ENCODE assay signal across 8 mouse cellular contexts in genomic region chr3:101836045-101836444, GRCm38 (mm10). TPM values are rescaled to one million over a fixed set of nuclear protein-coding genes. Genes with fewer than 3 reads are reported as not detected.
A peak's percentile ranks its signal among the peaks of the same experiment; 100 is the strongest.
DNase-seq lines count a peak whose midpoint lies in the region; ATAC-seq and TF ChIP-seq lines count a peak whose summit lies in the region.

No protein-coding gene starts in this region.

- H3K9me3 ChIP-seq in MEL (replicated peaks; ENCODE audit: insufficient read depth, low read length): no peaks in the 10 kb centered on the region
- H3K9me3 ChIP-seq in hindbrain, embryonic 15.5 days: no peaks in the 10 kb centered on the region

- no peak for TF ChIP-seq POLR2A in MEL (IDR thresholded peaks at IDR 0.05; ENCODE audit: control insufficient read depth in 1 of 2, insufficient read depth in 1 of 2, low read depth in 1 of 2, low read length in 2 of 2, poor library complexity in 1 of 2)

- peak overlapping the region; percentile 42 for H3K4me2 ChIP-seq in hindbrain, embryonic 15.5 days

- H3K27ac ChIP-seq in MEL (ENCODE audit: control insufficient read depth, low read depth, low read length): no peak overlapping the region
- H3K27ac ChIP-seq in hindbrain, embryonic 15.5 days (replicated peaks): 0 out of 2 replicates have a peak overlapping the region, but pooled peaks have one; percentile 12
- no peak overlapping the region for H3K27ac ChIP-seq in left cerebral cortex, adult 2 months

- no peak overlapping the region for H3K9ac ChIP-seq in MEL (ENCODE audit: control insufficient read depth, low read depth, low read length, poor library complexity, severe bottlenecking)
- 0 out of 2 replicates have a peak overlapping the region, but pooled peaks have one; percentile 1 for H3K9ac ChIP-seq in hindbrain, embryonic 15.5 days

- WGBS in hindbrain, embryonic 15.5 days: 1% methylated on average over 8 of the region's 8 CpGs

- no peak for TF ChIP-seq RAD21 in MEL (IDR thresholded peaks at IDR 0.05; ENCODE audit: low read depth, low read length)

- no peaks in the 10 kb centered on the region for H3K36me3 ChIP-seq in MEL (ENCODE audit: control insufficient read depth in 1 of 2, insufficient read depth in 2 of 2, low read length in 2 of 2)
- no peaks in the 10 kb centered on the region for H3K36me3 ChIP-seq in hindbrain, embryonic 15.5 days

- no peak for TF ChIP-seq CTCF in MEL (IDR thresholded peaks at IDR 0.05 in 2 of 3, conservative IDR thresholded peaks at IDR 0.05 in 1 of 3; ENCODE audit: control insufficient read depth in 1 of 3, insufficient read depth in 1 of 3, low read depth in 2 of 3, low read length in 3 of 3, poor library complexity in 1 of 3, severe bottlenecking in 1 of 3)
- TF ChIP-seq CTCF in left cerebral cortex, adult 2 months (IDR thresholded peaks at IDR 0.05): no peak

- intact Hi-C loops in left cerebral cortex, adult 2 months (cut with DNase I): no loop called here

- TF ChIP-seq EP300 in MEL (IDR thresholded peaks at IDR 0.05; ENCODE audit: low read depth in 1 of 2, low read length in 2 of 2): no peak

- peak; percentile 18 for DNase-seq in MEL (ENCODE audit: low read depth, low spot score)
- DNase-seq in embryo, embryonic 11 days: peak; percentile 91
- peak; percentile 69 for DNase-seq in gastrocnemius, postnatal 10 days
- peak; percentile 50 to 69 for DNase-seq in left cerebral cortex, adult 2 months (ENCODE audit: extremely low spot score in 1 of 2, low spot score in 2 of 2)
- peak; percentile 87 for DNase-seq in lung, postnatal 36 days
- DNase-seq in right cerebral cortex, postnatal 10 days (ENCODE audit: low spot score in 2 of 2): peak; percentile 74 to 76
- no peak for DNase-seq in thymus, postnatal 25 days

- H3K4me1 ChIP-seq in MEL (ENCODE audit: control insufficient read depth in 1 of 2, insufficient read depth in 2 of 2, low read length in 2 of 2): no peaks in the 10 kb centered on the region
- peaks cover 13% of the 10 kb centered on the region for H3K4me1 ChIP-seq in hindbrain, embryonic 15.5 days (replicated peaks)

- H3K4me3 ChIP-seq in MEL (ENCODE audit: control insufficient read depth in 1 of 2, insufficient read depth in 1 of 2, low read depth in 2 of 2, low read length in 2 of 2): no peak overlapping the region
- H3K4me3 ChIP-seq in hindbrain, embryonic 15.5 days: 0 out of 2 replicates have a peak overlapping the region, but pooled peaks have one; percentile 5
- H3K4me3 ChIP-seq in left cerebral cortex, adult 2 months: no peak overlapping the region

- peak; percentile 87 for ATAC-seq in hindbrain, embryonic 15.5 days (ENCODE audit: low FRiP score, low read depth)

- no peaks in the 10 kb centered on the region for H3K79me2 ChIP-seq in MEL (ENCODE audit: control insufficient read depth, insufficient read depth, low read length, poor library complexity)

- H3K27me3 ChIP-seq in MEL (ENCODE audit: control insufficient read depth in 1 of 2, insufficient read depth in 2 of 2, low read length in 2 of 2): no peaks in the 10 kb centered on the region
- no peaks in the 10 kb centered on the region for H3K27me3 ChIP-seq in hindbrain, embryonic 15.5 days

TF ChIP-seq in MEL, 35 proteins besides CTCF, POLR2A, EP300 and RAD21:
- TF ChIP-seq MAX (IDR thresholded peaks at IDR 0.05; ENCODE audit: low read length) (no peak), ZKSCAN1 (IDR thresholded peaks at IDR 0.05; ENCODE audit: low read depth, low read length) (no peak), JUND (IDR thresholded peaks at IDR 0.05; ENCODE audit: low read depth, low read length) (no peak), RCOR1 (IDR thresholded peaks at IDR 0.05; ENCODE audit: low read depth, low read length) (no peak)

RNA-seq across cellular contexts. Expression of gene Mab21l3, which starts 12.7 kb away (rescaled TPM):
- total RNA-seq in MEL (2012; rRNA removed): not detected in 2 replicates
- polyA plus RNA-seq in MEL (2012; ENCODE audit: insufficient read depth in 1 of 2, insufficient read length in 2 of 2, low read depth in 1 of 2, low replicate concordance in 2 of 2, missing spikeins in 1 of 2): under 1 TPM in 1 of 2 experiments, not detected in 1; 0.04 TPM
- under 1 TPM in 1 of 2 experiments, not detected in 1; 0.09 TPM for total RNA-seq in gastrocnemius, postnatal 10 days (2021)
- 0.13 and 0.47 TPM in 2 replicates for polyA plus RNA-seq in hindbrain, embryonic 15.5 days (2015; fragmentation: Nextera tagmentation; extraction: Ambion mirVana)
- total RNA-seq in left cerebral cortex, adult 2 months (2021): under 1 TPM; 0.12 to 0.32 TPM
